Mouse (Mus musculus) erythroblast, embryonic 14.5 days (primary cell): ENCODE results near the gene Ube2r2.

Experiments used
- GATA1 ChIP-seq: IDR thresholded peaks from 2 replicates; pipeline ENCODE4 v1.6.1; 2012; ENCODE audit warnings: low read length, inconsistent platforms, mixed read lengths
- TAL1 ChIP-seq: IDR thresholded peaks from 3 replicates; pipeline ENCODE4 v1.6.1; 2012; ENCODE audit warnings: low read length, inconsistent platforms, mixed read lengths

DNA sequence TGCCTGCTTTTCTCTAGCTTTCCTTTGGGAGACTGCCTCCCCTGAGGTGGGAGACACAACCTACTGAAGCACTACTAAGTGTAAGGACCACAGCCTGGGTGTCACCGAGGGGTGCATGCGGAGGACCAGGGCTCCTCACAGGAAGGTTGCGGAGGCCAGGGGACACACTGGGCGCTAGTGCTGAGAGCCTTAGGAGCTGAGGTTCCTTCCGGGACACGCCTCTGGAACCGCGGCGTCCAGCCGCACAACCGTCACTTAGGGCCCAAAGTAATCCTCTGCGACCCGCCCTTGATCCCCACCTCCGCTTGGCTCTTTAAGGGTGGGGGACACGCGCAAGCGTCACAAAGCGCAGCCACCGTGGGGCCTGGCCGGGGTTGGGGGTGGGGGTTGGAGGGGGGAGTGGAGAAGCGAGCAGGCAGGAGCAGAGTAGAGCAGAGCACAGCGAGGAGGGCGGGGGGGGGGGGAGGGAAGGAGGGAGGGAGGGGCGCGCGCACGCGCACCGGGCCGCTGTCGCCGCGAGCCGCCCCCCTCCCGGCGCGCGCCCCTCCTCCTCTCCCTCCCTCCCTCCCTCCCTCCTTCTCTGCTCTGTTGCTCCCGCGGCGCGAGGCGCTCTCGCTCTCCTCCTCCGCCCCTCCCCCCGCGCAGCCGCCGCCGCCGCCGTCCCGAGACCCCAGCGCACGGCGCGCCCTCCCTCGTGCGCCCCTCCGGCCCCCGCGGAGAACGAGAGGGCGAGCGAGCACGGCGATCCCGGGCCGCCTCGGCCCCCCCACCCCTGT is 420 bp upstream of the Ube2r2 start:
- no peak for TF ChIP-seq GATA1
- TF ChIP-seq TAL1, result no peak
